Mouse (Mus musculus) c-Kit-positive CD71-negative TER-119-negative erythroid progenitor cells, embryonic 14.5 days (primary cell): Measurements from ENCODE around the gene Tmem132d.
"Not testable (repeated sequence)": the region's sequence is repeated elsewhere in the genome, so short reads cannot be mapped to it uniquely, and the experiment has no call there.

Experiments used
- DNase-seq: peaks from one replicate; pipeline ENCODE4 v3.0.0-alpha.2; 2013; ENCODE audit warnings: low read depth

Tmem132d gene

DNA sequence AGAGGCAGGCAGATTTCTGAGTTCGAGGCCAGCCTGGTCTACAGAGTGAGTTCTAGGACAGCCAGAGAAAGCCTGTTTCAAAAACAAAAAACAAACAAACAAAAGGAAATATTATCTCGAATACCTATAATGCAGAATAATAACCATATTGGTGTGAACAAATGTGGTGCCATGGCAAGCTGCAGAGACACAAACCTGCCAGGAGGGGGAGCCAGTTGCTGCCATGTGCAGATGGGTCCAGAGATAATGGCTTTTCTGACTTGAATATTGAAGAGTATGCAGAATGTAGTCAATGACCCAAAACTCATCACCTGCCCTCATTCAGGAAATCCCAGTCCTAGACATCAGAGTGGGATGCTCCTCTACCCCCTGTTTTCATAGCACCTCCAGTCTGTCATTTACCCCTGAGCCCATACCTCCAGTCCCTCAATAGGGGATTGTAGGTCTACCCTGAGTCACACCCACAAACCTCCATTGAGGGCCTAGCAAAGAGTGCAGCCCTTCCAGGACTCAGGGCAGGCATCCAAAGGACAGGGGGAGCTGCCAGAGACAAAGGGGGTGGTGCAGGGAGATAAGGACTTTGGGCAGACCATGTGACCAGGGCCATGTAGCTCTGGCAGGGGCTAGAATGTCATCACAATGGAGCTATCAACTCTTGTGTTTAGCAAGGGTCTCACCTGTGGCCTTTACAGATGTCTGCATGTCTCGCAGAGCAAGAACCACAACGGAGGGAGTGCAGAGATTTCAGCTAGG lies 676.0 kb downstream of the Tmem132d start:
- no peak for DNase-seq

DNA sequence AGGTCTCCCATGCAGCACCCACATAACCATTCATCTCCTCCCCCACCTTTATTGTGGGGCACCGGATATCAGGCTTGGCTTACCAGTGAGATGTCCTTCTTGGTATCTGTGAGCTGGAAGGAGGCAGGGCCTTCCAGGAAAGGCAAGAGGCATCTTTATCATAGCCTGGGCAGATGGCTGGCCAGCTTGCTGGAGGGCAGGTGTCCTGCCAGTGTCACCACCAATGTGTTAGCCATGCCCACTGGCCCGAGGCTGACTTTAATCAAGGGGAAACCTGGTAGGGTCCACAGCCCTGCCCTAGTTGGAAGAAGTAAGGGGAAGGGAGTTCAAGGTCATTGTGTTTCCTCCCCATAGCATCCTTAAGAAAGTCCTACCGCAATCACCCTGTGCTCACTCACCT lies 676.9 kb downstream of the Tmem132d start:
- DNase-seq: no peak

DNA sequence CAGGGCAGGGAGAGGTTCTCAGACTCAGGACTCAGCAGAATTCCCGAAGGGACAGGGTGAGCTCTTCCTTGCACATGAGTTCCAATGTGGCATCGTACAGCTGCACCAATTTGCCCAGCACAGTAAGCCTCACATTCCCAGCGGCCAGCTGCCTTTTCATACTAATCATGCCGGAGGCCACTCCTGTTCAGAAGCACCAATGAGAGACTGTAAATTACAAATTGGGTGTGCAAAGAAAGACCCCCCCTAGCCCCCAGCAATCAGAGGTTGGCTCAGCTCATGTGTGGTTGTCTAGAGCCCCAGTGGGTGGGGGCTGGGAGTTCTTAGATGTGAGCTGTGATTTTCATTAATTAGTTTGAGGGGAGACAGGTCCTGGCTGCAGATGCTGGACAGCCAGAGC lies 677.3 kb downstream of the Tmem132d start:
- DNase-seq: no peak

DNA sequence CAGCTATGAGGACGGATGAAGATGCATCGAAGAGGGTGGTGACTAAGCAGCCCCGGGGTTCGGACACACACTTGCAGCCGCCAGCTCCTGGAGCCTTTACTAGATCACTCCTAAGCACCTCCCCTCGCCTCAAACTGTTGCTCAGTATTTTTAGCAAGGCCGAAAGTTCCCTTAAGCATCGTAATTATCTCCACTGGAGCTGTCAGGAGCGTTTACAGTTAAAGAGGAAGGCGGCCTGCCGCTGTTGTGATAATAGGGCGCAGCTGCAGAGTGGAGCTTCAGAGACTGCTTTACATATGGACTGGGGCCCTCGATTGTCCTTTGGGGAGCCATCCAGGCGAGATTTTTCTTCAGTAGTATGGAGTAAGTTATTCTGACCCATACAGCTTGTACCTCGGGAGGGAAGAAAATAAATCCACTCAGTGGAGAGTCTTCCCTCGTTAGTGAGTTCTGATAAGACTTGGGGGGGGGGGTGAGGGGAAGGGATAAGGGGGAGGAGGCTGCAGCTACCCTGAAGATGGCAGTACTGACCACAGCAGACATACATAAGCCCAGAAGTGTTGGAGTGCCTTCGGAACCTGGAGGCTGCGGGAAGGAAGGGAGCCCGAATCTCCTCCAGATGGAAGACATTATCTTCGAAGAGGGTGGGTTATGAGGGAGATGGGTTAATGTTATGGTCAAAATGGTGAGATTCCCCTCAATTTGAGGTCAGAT lies 681.5 kb downstream of the Tmem132d start:
- no peak for DNase-seq

DNA sequence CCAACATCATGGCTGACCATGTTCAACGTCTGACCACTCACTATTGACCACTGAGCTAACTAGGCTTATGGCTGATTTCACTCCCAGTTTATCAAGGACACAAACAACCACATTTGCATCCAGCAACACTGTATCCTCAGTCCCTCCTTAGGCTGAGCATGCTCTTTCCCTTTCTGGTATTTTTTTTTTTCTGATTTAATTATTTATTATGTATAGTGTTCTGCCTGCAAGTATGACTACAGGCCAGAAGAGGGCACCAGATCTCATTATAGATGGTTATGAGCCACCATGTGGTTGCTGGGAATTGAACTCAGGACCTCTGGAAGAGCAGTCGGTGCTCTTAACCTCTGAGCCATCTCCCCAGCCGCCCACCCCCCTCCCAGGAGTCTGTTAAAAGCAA lies 683.3 kb downstream of the Tmem132d start:
- DNase-seq: not testable (repeated sequence)

DNA sequence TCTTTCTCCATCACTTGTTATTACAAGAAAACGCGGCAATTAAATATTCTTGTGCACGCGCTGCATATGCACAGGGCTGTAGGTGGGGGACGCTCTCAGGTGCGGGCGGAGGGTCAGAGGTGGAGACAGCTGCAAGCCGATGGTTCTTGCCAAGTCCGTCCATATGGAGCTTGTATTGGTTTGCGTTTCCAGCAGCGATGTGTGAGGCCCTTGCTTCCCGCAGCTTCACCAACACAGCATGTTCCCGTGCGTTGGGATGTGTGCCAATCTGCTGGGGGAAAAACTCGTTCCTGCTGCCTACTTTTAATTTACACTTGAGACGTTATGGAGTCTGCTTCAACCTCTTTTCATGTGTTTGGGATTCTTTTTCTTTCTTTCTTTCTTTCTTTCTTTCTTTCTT lies 691.5 kb downstream of the Tmem132d start:
- no peak for DNase-seq
